Mouse (Mus musculus): Measurements from ENCODE around the gene Dpf3.

Dpf3 gene

DNA sequence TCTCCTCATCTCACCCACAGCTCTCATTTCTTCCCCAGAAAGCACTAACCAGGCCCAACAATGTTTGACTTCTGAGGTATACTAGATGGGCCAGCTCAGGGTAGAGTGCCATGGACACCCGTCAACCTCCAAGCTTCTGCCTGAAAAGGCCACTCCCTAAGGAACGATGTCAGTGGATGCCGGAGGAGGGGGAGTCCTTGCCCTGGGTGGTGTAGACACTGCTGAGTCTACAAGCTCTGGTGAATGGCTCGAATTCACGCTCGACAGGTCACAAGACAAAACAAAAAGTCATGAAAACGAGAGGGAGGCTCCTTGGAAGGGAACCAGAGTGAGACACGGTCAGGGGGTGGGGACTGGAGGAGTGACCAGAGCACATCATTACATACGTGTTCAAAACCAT is 17.4 kb downstream of the Dpf3 start:
- no peak for DNase-seq (ENCODE audit: low spot score in 2 of 2)

- no peak for DNase-seq (ENCODE audit: low spot score in 2 of 2)
Observed at GRCm38 (mm10) chr12:83466508-83467430, 20.7 kb downstream of the Dpf3 start.

DNA sequence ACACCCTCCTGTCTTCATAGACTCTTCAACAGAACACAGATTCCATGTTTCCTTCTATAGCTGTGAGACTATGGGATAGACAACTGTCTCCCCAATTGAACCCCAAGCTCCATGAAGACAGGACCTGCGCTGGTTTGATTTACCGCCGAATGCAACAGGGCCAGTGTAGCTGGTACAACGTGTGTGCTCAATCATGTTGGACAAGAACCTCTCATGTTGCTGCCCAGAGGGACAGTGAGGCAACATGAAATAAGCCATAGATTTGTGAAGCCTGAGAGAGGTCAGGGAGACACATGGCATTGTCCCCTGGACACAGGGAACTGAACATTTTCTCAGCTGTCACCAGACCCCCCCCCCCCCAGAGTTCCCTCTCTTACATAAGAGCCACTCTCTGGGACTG is 21.5 kb downstream of the Dpf3 start:
- DNase-seq (ENCODE audit: low spot score in 2 of 2) = no peak

DNA sequence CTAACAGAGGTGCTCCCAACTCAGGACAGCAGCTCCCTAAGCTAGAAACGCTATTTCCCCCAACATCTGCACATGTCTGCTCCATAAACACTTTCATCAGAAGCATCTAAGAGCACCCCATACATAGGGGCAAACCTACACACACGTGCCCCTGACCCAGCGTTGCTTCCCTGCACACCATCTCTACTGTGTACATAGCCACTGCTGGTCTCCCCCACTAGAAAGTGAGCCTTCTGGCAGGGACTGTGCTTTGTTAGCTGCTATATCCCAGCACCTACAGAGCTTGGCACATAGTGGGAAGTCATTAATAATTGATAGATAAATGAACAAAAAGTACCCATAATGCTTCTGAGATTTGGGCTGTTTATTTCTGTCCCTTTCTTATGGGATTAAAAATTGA is 27.2 kb downstream of the Dpf3 start:
- DNase-seq (ENCODE audit: low spot score in 2 of 2) = no peak

DNA sequence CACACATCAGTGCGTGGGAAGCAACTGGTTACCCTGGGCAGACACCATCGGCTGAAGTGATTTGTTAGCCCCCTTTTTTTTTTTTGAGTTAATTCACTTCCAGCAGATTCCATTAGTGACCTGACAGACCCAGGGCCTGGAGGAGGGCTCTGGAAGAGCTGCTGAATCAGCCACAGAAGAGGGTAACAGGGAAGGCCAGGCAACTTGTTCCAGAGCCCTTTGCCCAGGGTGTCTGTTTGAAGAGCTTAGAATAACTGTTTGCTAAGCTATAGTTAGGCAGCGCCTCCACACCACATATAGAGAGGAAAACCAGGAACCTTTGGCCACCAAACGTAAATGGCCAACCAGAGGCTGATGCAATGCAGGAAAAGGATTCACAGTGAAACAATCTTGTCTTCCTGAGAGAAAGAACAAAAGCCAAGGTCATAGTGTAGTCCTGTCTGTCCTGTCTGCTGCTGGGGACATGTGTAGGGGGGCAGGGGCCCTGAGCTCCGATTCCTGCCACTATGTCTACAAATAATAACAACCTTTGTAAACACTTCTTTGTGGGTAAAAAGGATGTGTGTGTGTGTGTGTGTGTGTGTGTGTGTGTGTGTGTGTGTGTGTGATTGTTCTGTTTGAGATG is 32.7 kb downstream of the Dpf3 start:
- no peak for DNase-seq (ENCODE audit: low spot score in 2 of 2)

DNA sequence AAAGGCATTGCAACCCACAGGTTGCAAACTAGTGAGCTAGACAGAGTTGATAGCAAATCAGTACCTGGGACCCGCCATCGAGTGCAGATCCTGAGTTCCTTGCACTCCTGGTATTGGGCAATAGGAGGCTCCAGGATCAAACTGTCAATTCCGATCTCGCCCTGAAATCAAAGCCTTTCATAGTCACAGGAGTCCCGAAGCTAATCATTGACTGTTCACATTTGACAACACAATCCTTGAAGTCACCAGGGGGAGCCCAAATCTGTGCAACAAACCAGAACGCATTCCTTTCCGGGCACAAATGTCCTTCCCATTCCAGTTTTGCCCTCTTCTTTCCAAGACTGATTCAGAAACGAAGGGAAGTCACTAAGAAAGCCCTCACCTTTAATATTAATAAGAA is 35.7 kb downstream of the Dpf3 start:
- DNase-seq (ENCODE audit: low spot score in 2 of 2) = no peak

- no peak for DNase-seq (ENCODE audit: low spot score in 2 of 2)
Observed at GRCm38 (mm10) chr12:83450471-83450870, 37.0 kb downstream of the Dpf3 start.

DNA sequence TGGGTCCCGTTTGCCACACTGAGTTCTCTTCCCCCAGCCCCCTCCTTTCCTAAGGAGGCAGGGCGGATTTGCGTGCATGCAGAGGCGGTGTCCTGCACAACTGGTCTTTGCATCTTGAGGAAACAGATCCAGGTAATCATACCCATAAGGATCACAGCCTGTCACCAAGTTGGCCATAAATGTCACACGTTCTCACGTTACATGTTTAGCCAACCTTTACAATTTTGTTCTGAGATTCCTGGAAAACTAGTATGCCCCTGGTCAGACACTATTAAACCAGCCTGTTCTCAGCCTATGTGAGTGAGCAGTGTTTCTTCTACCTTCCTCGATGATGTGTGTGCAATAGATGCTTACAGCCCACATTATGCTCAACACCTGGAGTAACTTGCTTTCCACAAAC is 38.3 kb downstream of the Dpf3 start:
- no peak for DNase-seq (ENCODE audit: low spot score in 2 of 2)

DNA sequence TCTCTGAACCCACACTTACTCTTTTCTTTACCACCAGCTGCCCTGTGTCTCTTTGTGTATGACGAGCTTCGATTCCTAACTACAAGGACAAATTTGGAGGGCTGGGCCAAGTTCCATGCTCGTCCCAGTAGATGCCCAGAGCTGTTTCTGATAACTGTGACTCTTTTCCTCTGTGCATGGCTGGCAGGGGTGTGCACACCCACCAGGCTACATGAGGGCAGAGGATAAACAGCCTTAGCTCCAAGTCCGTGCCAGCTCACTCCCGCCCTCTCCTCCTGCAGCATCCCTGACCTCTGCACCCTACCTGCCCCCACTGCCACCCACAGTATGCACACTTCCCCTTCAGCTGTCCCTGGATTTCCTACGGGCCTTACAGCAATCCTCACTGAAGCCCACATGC is 41.9 kb downstream of the Dpf3 start:
- DNase-seq (ENCODE audit: low spot score in 2 of 2) = no peak

- no peak for DNase-seq (ENCODE audit: low spot score in 2 of 2)
Observed at GRCm38 (mm10) chr12:83444448-83444847, 43.1 kb downstream of the Dpf3 start.

- no peak for DNase-seq (ENCODE audit: low spot score in 2 of 2)
Observed at GRCm38 (mm10) chr12:83438002-83438401, 49.5 kb downstream of the Dpf3 start.

DNA sequence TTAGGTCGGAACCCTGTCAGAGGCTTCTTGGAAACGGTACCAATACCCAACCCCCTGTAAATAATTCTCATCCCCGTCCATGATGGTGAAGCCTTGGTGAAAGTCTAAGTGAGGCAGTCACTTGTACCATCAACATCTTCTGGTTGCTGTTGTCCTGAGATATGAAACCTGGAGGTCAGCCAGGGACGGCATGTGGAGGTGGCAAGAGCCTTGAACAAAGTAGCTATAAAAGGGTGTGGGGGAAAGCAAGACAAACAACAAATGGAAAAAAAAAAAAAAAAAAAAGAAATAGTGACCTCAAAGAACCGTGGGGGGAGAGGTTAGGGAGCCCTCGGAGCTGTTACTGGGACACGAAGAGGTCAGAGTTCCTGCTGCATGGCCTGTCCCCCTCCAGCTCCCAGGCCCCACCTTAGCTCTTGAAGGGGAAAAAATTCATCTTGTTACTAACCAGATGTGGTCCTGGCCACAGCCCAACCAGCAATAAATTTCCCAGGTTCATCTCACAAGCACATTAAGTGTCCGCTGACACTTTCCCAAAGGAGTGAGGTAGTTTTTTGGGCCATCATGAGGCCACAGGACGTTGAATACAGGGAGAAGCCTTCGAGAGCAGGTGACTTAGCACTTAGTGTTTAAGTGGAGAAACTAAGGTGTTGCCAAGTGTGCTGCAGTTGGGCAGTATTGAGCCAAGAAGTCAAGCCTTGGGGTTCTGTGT is 53.4 kb downstream of the Dpf3 start:
- no peak for DNase-seq (ENCODE audit: low spot score in 2 of 2)

- DNase-seq (ENCODE audit: low spot score in 2 of 2) = no peak
Observed at GRCm38 (mm10) chr12:83433436-83433835, 54.1 kb downstream of the Dpf3 start.

GRCm38 (mm10) chr12:83430207-83430606 is 57.3 kb downstream of the Dpf3 start:
- no peak for DNase-seq (ENCODE audit: low spot score in 2 of 2)

GRCm38 (mm10) chr12:83428016-83428415 is 59.5 kb downstream of the Dpf3 start:
- DNase-seq (ENCODE audit: low spot score in 2 of 2) = no peak

GRCm38 (mm10) chr12:83427601-83428000 is 59.9 kb downstream of the Dpf3 start:
- no peak for DNase-seq (ENCODE audit: low spot score in 2 of 2)

GRCm38 (mm10) chr12:83426326-83426725 is 61.2 kb downstream of the Dpf3 start:
- DNase-seq (ENCODE audit: low spot score in 2 of 2) = no peak

DNA sequence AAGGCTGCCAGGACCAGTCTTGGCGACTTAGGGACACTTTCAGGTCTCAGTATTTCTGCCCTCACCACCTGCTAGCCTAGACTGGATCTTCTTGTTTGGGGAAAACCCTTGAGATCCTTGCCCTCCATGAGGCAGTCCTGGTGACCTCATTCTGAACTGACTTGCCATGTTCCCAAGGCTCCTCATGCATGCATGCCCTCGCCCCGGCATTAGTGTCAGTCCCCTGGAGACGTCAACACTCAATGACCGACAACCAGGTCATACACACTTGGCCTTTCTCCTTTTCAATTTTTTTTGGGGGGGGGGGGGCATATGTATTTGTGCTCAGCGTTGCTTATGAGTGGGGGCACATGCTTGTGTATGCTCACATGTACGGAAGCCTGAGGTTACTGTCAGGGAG is 61.8 kb downstream of the Dpf3 start:
- DNase-seq (ENCODE audit: low spot score in 2 of 2) = no peak

GRCm38 (mm10) chr12:83424720-83425444 is 62.6 kb downstream of the Dpf3 start:
- no peak for DNase-seq (ENCODE audit: low spot score in 2 of 2)

- no peak for DNase-seq (ENCODE audit: low spot score in 2 of 2)
Observed at GRCm38 (mm10) chr12:83424086-83424719, 63.3 kb downstream of the Dpf3 start.

DNA sequence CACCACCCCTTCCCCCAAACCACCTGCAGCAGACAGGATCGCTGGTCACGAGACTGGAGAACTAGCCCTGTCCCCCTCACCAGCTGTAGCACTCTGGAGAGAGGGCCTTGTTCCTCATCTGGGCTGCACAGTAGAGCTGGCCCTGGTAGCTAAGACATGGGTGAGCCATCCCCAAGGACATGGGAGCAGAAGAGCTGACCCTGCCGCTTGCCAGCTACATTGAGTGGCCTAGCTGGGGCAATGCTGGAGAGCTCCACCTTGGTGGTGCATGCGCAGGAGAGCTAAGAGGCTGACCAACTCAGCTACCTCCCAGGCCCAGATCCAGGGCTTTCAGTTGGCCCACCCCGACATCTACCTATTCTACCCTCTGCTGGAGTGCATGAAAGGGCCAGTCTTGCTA is 67.2 kb downstream of the Dpf3 start:
- DNase-seq (ENCODE audit: low spot score in 2 of 2) = no peak

All from urinary bladder, postnatal 36 days (tissue).